Mouse (Mus musculus): ENCODE data around the gene Pdpk1.

DNA sequence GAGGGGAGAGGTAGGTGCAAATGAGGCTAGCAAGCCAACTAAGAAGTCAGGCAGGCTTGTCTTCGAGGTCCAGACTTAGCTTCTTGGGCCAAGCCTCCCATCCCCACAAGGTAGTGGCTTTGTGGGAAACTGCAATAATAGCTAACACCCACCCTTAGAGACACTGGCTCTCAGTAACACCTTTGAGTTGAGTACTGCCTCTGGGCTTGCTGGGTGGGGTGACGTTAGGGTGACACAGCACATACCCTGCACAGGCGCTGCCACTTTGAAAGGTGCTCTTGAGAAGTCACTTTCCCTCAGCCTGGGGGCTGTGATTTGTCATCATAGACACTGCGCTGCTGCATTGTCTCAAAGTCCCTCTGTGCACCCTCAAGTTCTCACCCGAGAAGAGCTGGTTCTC, 43.0 kb upstream of the Pdpk1 start:
- no peak for TF ChIP-seq POLR2A (IDR thresholded peaks at IDR 0.05; ENCODE audit: low read depth, low read length)
- TF ChIP-seq CTCF (IDR thresholded peaks at IDR 0.05; ENCODE audit: extremely low read depth, insufficient read length, insufficient replicate concordance, low read depth, low read length) = no peak

All from small intestine, adult 2 months (tissue).